Mouse (Mus musculus) gastrocnemius, postnatal 14 days (tissue): ENCODE results near the gene Plcb3. TPM values are rescaled to one million over a fixed set of nuclear protein-coding genes. Genes with fewer than 3 reads are reported as not detected.

ENCODE experiments used
- DNase-seq: peaks from one replicate; pipeline ENCODE4 v3.0.0; 2021; ENCODE audit warnings: mixed read lengths
- intact Hi-C: fragments of 180-260 bp; cut with DNase I; formaldehyde crosslinking; loops from one replicate; pipeline ENCODE4 v1.15.1; 2025; ENCODE audit warnings: low total_unique reads
- total RNA-seq, 2 experiments: library from RNA; stranded (reverse); gene quantifications; 2 replicates each; pipeline ENCODE4 v1.2.3; 2021

Plcb3 gene
- total RNA-seq, 2 experiments from 2014 or later = 10.9 to 11.6 TPM

- intact Hi-C loops = no loop called here
- DNase-seq = no peak
Observed at GRCm38 (mm10) chr19:6973581-6974190, 2.6 kb downstream of the Plcb3 start.

GRCm38 (mm10) chr19:6972247-6972917, 3.9 kb downstream of the Plcb3 start:
- intact Hi-C loops = no loop called here
- DNase-seq = no peak

GRCm38 (mm10) chr19:6971644-6972043, 4.6 kb downstream of the Plcb3 start:
- intact Hi-C loops = no loop called here
- no peak for DNase-seq

- intact Hi-C loops = no loop called here
- no peak for DNase-seq
Observed at GRCm38 (mm10) chr19:6970460-6971085, 5.7 kb downstream of the Plcb3 start.

GRCm38 (mm10) chr19:6969665-6970381, 6.4 kb downstream of the Plcb3 start:
- intact Hi-C loops = no loop called here
- peak; percentile 80 for DNase-seq

GRCm38 (mm10) chr19:6969291-6969664, 7.0 kb downstream of the Plcb3 start:
- intact Hi-C loops = no loop called here
- no peak for DNase-seq

- DNase-seq = no peak
- intact Hi-C loops = no loop called here
Observed at GRCm38 (mm10) chr19:6968491-6969271, 7.6 kb downstream of the Plcb3 start.

GRCm38 (mm10) chr19:6956461-6956860, 19.8 kb downstream of the Plcb3 start:
- intact Hi-C loops = no loop called here
- no peak for DNase-seq

GRCm38 (mm10) chr19:6955424-6955823, 20.8 kb downstream of the Plcb3 start:
- intact Hi-C loops = no loop called here
- no peak for DNase-seq

GRCm38 (mm10) chr19:6954046-6954445, 22.2 kb downstream of the Plcb3 start:
- intact Hi-C loops = no loop called here

GRCm38 (mm10) chr19:6952712-6953037, 23.6 kb downstream of the Plcb3 start:
- DNase-seq = no peak
- intact Hi-C loops = no loop called here

More at GRCm38 (mm10) chr19:6954046-6954445, 22.2 kb downstream of the Plcb3 start:
- DNase-seq = peak; percentile 52

GRCm38 (mm10) chr19:6951994-6952711, 24.1 kb downstream of the Plcb3 start:
- intact Hi-C loops = no loop called here

GRCm38 (mm10) chr19:6951381-6951968, 24.8 kb downstream of the Plcb3 start:
- DNase-seq = peak; percentile 93
- intact Hi-C loops = no loop called here

More at GRCm38 (mm10) chr19:6951994-6952711, 24.1 kb downstream of the Plcb3 start:
- peak; percentile 89 for DNase-seq

- intact Hi-C loops = no loop called here
- DNase-seq = no peak
Observed at GRCm38 (mm10) chr19:6950613-6951153, 25.6 kb downstream of the Plcb3 start.

GRCm38 (mm10) chr19:6949951-6950350, 26.3 kb downstream of the Plcb3 start:
- intact Hi-C loops = no loop called here
- DNase-seq = no peak

GRCm38 (mm10) chr19:6949532-6949931, 26.7 kb downstream of the Plcb3 start:
- intact Hi-C loops = no loop called here
- no peak for DNase-seq

GRCm38 (mm10) chr19:6948186-6948585, 28.1 kb downstream of the Plcb3 start:
- intact Hi-C loops = no loop called here
- no peak for DNase-seq

GRCm38 (mm10) chr19:6947742-6948141, 28.5 kb downstream of the Plcb3 start:
- intact Hi-C loops = no loop called here
- no peak for DNase-seq
